20 mouse cellular contexts compared by ENCODE assay signal in genomic region chr19:32950252-32950651, GRCm38 (mm10).
A peak's percentile ranks its signal among the peaks of the same experiment; 100 is the strongest.
DNase-seq lines count a peak whose midpoint lies in the region.
"Had no signal": no experiment of that assay in that cellular context is flagged by ENCODE, and none has a peak within 500 bp of the region (broad histone marks: within the 10 kb centered on the region; RNA-seq: fewer than 3 reads in every experiment).

No protein-coding gene starts in this region.

- no peak overlapping the region for H3K4me3 ChIP-seq in macrophage (ENCODE audit: inconsistent target)
- H3K4me3 ChIP-seq in embryonic facial prominence, embryonic 10.5 days: no peak overlapping the region
- H3K4me3 ChIP-seq: forebrain, embryonic 13.5 days; heart, embryonic 13.5 days; layer of hippocampus, adult 2 months; left cerebral cortex, adult 2 months; liver, embryonic 15.5 days; megakaryocyte, embryonic 14.5 days had no signal

- H3K9me3 ChIP-seq in embryonic facial prominence, embryonic 10.5 days: no peaks in the 10 kb centered on the region
- H3K9me3 ChIP-seq: forebrain, embryonic 13.5 days; heart, embryonic 13.5 days; liver, embryonic 15.5 days; megakaryocyte, embryonic 14.5 days had no signal

- H3K27ac ChIP-seq in macrophage: peak overlapping the region; percentile 27; the same call in 1 of the 2 replicates
- no peak overlapping the region for H3K27ac ChIP-seq in embryonic facial prominence, embryonic 10.5 days (replicated peaks)
- H3K27ac ChIP-seq: forebrain, embryonic 13.5 days; heart, embryonic 13.5 days; hindbrain, postnatal 0 days; layer of hippocampus, adult 2 months; left cerebral cortex, adult 2 months; liver, embryonic 15.5 days had no signal

- no peaks in the 10 kb centered on the region for H3K79me2 ChIP-seq in macrophage (ENCODE audit: inconsistent target)

- WGBS in macrophage (ENCODE audit: missing documents): 13% methylated on average over 3 of the region's 3 CpGs
- WGBS in embryonic facial prominence, embryonic 10.5 days: 83% methylated on average over 3 of the region's 3 CpGs

- no peaks in the 10 kb centered on the region for H3K36me3 ChIP-seq in macrophage (ENCODE audit: inconsistent target)
- no peaks in the 10 kb centered on the region for H3K36me3 ChIP-seq in embryonic facial prominence, embryonic 10.5 days (replicated peaks)
- H3K36me3 ChIP-seq: heart, embryonic 13.5 days; liver, embryonic 15.5 days had no signal

- peaks cover 5% of the 10 kb centered on the region for H3K27me3 ChIP-seq in embryonic facial prominence, embryonic 10.5 days (replicated peaks; ENCODE audit: low read depth, poor library complexity, severe bottlenecking)
- H3K27me3 ChIP-seq: forebrain, embryonic 13.5 days; heart, embryonic 13.5 days; liver, embryonic 15.5 days had no signal

- intact Hi-C loops in left cerebral cortex, postnatal 14 days (cut with DNase I): loop anchor here (5.0 kb wide), 1 partner anchor 193 kb away; the partner anchor contains the start of gene Pten

- H3K4me1 ChIP-seq in embryonic facial prominence, embryonic 10.5 days: peaks cover 7% of the 10 kb centered on the region; the same call in 1 of the 2 replicates
- H3K4me1 ChIP-seq: forebrain, embryonic 13.5 days; heart, embryonic 13.5 days; liver, embryonic 15.5 days had no signal

- peak; percentile 18 to 28 for DNase-seq in left cerebral cortex, postnatal 14 days (ENCODE audit: low spot score in 2 of 2)
- no peak for DNase-seq in left cerebral cortex, adult 18-20 months (ENCODE audit: low spot score in 2 of 2)
- peak; percentile 94 for DNase-seq in 416B (ENCODE audit: low read depth)
- DNase-seq in NIH3T3 (ENCODE audit: low read depth): peak; percentile 84
- DNase-seq in embryonic facial prominence, embryonic 10.5 days (ENCODE audit: low spot score): no peak
- DNase-seq in urinary bladder, postnatal 36 days (ENCODE audit: low spot score in 2 of 2): no peak
- DNase-seq: cerebellum, adult 9-11 months; gastrocnemius, postnatal 36 days; heart, postnatal 36 days; kidney, adult 18-20 months; kidney, postnatal 10 days; thymus, postnatal 36 days had no signal

Comparison
In these comparisons a context has a peak if more than half of its experiments do, and no peak if none do; other contexts are left out.
1. DNase-seq: peak in left cerebral cortex, postnatal 14 days (2 of 2), 416B (single experiment) and NIH3T3 (single experiment); none in left cerebral cortex, adult 18-20 months (0 of 2), embryonic facial prominence, embryonic 10.5 days (single experiment) and urinary bladder, postnatal 36 days (0 of 2).